Mouse (Mus musculus) bone marrow macrophage, adult 2 months (primary cell): ENCODE results near the gene Igfbp5.

Source experiments
- CTCF ChIP-seq: IDR thresholded peaks from 2 replicates; pipeline ENCODE4 v1.5.1; 2012; ENCODE audit warnings: low read depth, mild to moderate bottlenecking, low read length, moderate library complexity
- POLR2A ChIP-seq: IDR thresholded peaks from 2 replicates; pipeline ENCODE4 v1.6.1; 2012; ENCODE audit warnings: mild to moderate bottlenecking, low read depth, low read length, borderline replicate concordance

DNA sequence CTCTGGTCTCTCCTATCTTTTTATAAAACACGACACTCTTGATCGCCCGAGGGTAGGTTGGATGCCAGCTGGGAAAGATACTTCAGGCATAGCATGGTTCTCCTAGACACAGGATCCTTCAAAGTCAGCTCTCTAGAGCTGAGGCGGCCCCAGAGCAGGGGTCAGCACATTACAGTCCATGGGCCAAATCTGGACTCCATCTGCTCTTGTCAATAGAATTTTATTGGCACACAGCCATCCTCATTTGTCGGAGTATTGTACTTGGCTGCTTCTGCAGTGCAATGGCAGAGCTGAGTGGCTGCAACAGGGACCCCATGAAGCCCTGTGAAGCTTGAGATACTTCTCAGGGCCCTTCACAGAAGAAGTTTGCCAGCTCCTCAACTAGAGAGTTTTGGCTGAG lies 59.5 kb downstream of the Igfbp5 start:
- TF ChIP-seq POLR2A (no peak), CTCF (no peak)
